Mouse (Mus musculus) skeletal muscle tissue, adult 2 months (tissue): ENCODE data around the gene Nol10.
"Not testable (repeated sequence)": the region's sequence is repeated elsewhere in the genome, so short reads cannot be mapped to it uniquely, and the experiment has no call there.

Experiments
- DNase-seq: peaks from one replicate; pipeline ENCODE4 v3.0.0-alpha.2; 2012; ENCODE audit warnings: low read depth, low spot score

Nol10 gene

GRCm38 (mm10) chr12:17455096-17455495 is 106.8 kb downstream of the Nol10 start:
- DNase-seq: no peak

GRCm38 (mm10) chr12:17459223-17459622 is 111.0 kb downstream of the Nol10 start:
- not testable (repeated sequence) for DNase-seq

- DNase-seq: no peak
These were observed 115.4 kb downstream of the Nol10 start for GRCm38 (mm10) chr12:17463706-17464105.

DNA sequence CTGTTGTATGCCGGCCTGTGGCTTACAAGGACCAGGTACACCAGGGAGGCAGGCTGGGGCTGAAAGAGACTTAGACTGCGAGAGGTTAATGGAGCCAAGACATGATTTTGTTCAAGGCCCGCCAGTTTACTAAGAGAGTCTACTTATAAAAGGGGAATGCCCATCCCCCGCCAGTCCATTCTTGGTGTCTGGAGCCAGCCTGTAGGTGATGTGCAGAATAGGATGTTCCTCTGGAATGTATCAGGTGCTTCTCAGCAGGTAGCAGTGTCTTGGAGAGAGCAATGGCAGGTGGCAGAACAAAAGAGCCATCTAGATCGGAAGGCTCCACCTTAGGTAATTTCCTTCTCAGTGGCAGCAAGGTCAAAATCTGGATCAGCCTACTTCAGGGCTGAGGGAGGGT is 116.3 kb downstream of the Nol10 start:
- DNase-seq: not testable (repeated sequence)

DNA sequence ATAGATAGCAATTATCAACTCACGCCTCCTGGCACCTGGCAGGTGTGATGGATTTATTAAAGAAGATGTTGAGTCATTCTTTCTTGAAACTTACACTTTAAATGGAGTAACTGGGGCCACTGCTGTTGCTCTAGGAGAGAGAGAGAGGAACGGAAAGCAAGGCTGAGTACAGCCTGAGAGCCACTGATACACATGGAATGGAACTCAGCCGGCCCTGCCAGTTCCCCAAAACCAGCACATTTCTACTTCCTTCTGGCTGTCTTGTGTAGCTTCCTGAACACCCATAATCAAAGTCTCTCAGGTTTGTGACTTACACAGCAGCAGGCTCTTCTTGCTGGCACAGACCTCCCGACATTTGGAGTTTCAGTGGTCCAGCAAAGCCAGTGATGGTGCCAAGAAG is 118.5 kb downstream of the Nol10 start:
- DNase-seq: no peak

DNA sequence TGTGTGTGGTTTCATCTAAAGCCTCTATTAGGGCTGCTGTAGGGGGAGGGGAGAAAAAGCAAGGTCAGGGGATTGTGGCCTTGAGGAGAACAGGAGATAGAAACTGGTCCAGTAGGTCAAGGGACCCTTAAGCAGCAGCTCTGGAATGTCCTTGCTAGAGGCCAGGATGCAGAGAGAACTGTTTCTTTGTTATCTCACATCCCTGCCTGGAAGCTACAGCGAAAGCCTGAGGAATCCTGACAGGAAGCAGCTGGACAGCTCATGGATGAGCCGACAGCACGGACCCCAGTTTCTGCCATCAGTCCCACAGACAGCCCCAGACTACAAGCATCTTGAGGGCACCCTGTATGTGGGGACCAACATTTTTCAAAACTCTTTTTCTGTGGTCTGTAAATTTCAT is 120.1 kb downstream of the Nol10 start:
- DNase-seq: no peak

- no peak for DNase-seq
These were observed 121.6 kb downstream of the Nol10 start for GRCm38 (mm10) chr12:17469869-17470268.

- DNase-seq: not testable (repeated sequence)
These were observed 122.3 kb downstream of the Nol10 start for GRCm38 (mm10) chr12:17470528-17470927.

- no peak for DNase-seq
These were observed 123.1 kb downstream of the Nol10 start for GRCm38 (mm10) chr12:17471405-17471804.

GRCm38 (mm10) chr12:17473128-17473527 is 124.9 kb downstream of the Nol10 start:
- no peak for DNase-seq

GRCm38 (mm10) chr12:17473862-17474261 is 125.6 kb downstream of the Nol10 start:
- no peak for DNase-seq

DNA sequence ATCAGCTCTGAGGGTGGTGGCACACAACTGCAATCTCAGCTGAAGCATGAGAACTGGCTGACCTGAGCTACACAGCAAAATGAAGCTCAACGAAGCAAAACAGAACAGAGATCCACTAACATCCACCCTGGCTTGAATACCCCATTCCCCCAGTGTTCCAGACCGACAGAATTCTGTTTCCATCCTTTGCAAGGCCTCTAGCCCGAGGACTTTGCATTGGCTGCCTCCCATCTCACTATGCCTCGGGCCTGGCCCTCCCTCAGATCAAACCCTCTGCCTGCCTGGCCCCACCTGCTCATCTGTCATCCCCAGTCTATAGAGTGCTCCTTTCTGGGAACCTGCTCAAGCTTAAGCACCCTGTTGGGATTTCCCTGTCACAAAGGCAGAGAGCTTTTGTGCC is 126.4 kb downstream of the Nol10 start:
- no peak for DNase-seq

DNA sequence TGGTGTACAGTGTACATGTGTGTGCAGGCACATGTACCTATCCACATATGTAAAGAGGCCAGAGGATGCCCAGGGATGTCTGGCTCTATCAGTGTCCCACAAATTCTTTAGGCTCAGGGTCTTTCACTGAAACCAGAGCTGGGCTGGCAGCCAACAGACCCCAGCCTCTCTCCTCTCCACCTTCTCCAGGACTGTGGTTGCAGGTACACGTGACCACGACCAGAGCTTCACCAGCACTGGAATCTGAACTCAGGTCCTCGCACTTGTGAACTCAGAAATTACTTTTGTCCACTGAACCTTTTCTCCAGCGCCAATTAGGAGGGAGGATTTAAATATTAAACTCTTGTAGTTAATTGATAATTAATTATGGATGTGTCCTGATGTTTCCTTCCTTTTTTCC is 126.9 kb downstream of the Nol10 start:
- no peak for DNase-seq

DNA sequence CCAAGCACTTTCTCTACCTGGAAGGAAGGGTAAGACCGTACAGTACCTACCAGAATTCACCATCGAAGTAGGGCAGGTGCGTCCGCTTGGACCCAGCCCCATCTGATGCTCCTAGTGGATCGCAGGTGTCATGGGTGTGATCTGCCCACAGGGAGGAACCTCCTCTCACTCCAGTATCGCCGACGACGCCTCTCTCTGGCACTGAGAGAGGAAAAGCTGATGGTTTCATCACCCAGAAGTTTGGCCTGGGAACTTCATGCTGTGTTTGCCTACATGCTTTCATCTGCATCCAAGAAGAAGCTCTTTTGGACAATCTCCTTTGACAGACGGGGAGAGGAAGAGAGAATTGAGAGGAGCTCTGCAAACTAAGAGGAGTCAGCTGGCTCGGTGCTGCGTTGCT is 129.9 kb downstream of the Nol10 start:
- no peak for DNase-seq

GRCm38 (mm10) chr12:17478856-17479255 is 130.6 kb downstream of the Nol10 start:
- no peak for DNase-seq
